Mouse (Mus musculus): ENCODE data around the gene Baiap2l1.

Baiap2l1 gene

GRCm38 (mm10) chr5:144286591-144287266 is 71.2 kb downstream of the Baiap2l1 start:
- no peak for DNase-seq (ENCODE audit: low read depth, low spot score)

- DNase-seq (ENCODE audit: low read depth, low spot score): no peak
Observed at GRCm38 (mm10) chr5:144284599-144284998, 73.3 kb downstream of the Baiap2l1 start.

- peak; percentile 25 for DNase-seq (ENCODE audit: low read depth, low spot score)
Observed at GRCm38 (mm10) chr5:144283551-144284031, 74.3 kb downstream of the Baiap2l1 start.

DNA sequence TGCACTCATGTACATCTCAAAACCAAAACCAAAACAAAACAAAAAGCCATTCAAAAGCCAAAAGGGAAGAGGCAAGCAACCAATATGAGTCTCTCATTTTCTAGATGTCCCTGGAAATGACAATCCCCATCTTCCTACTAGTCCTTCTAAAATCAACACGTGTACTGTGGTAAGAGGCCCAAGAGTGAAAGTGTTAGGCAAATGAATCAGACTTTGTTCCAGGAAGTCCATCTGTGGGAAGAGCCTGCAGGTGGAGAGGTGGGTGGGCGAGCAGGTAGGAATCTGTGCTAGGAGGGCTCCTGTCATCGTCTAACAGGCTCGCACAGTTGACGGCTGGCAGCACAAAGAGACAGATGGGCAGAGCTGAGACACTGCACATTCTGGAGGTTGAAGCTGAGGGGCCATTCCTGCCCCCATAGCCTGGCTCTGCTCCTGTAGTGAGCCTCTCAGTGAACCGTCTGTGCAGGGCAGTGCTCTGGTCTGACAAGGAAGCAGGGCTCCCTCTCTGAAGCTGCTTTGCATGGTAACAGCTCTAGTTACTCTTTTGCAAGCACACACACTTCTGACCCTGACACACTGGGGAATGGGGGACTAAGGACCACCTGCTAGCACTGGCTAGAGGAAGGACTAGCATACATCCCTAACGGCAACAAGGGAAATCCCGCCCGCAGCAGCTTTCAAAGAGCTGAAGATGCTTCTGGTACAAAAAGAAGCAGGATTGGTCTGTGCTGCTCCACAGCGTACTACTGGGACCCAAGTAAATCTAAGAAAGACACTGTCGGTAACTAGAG is 75.2 kb downstream of the Baiap2l1 start:
- DNase-seq (ENCODE audit: low read depth, low spot score): no peak

DNA sequence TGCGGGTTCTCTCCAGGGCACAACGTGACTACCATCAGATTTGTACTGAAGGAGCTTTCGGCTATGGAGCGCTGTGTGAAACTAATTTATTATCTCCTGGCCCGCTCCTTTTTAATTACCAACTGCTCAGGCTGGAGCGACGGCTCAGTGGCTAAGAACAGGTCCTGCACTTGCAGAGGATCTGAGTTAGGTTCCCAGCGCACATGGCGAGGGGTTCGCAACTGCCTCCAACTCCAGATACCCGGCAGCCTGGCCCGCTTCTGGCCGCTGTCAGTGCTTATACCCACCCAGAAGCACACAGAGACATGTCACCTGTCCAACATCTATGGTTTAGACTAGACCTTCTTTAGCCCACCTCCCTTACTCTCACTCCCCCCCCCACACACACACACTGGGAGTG is 78.0 kb downstream of the Baiap2l1 start:
- no peak for DNase-seq (ENCODE audit: low read depth, low spot score)

DNA sequence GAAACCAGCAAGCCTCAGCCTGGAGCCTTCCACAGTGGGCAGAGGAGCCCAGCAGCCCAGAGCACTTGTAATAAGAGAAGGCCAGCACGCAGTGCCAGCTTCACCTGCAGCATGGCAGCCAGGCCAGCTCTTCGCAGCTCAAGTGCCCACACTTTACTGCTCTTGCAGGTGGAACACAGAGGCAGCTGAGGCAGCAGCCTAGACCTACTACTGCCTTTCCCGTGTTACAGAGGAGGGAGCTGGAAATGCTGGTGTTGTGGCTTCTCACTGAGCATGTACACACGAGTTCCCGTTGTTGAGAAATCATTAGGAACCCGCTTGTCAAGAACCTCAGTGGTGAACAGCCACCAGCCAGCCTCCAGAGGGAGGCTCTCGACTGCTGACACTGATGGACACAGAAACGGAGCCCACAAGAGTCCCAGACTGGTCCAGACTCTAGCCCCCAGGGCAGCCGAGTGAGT is 78.8 kb downstream of the Baiap2l1 start:
- DNase-seq (ENCODE audit: low read depth, low spot score): no peak

DNA sequence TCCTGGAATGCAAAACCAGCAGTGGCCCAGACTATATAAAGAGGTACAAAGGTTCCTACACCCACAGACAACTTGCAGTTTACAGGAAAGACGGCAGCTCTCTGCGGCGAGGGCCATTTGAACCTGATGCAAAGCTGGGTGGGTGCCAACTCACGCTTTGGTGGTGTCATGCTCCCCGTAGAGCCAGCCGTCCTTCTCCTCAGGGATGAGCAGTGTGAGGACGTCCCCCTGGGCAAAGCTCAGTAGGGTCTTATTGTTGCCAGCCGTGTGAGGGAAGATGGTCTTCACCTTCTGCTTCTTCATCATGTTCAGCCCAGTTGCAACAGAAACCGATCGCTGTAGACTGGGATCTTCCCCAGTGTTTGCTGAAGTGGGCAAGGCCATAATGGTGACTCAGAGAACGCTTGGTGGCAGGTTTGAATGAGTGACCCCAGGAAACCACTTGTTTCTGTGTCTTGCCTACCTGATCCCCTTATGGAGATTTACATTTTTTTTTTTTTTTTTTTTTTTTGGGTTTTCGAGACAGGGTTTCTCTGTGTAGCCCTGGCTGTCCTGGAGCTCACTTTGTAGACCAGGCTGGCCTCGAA is 79.4 kb downstream of the Baiap2l1 start:
- no peak for DNase-seq (ENCODE audit: low read depth, low spot score)

- DNase-seq (ENCODE audit: low read depth, low spot score): no peak
Observed at GRCm38 (mm10) chr5:144276898-144277630, 80.8 kb downstream of the Baiap2l1 start.

- DNase-seq (ENCODE audit: low read depth, low spot score): no peak
Observed at GRCm38 (mm10) chr5:144274904-144275303, 83.0 kb downstream of the Baiap2l1 start.

GRCm38 (mm10) chr5:144271772-144272171 is 86.1 kb downstream of the Baiap2l1 start:
- no peak for DNase-seq (ENCODE audit: low read depth, low spot score)

DNA sequence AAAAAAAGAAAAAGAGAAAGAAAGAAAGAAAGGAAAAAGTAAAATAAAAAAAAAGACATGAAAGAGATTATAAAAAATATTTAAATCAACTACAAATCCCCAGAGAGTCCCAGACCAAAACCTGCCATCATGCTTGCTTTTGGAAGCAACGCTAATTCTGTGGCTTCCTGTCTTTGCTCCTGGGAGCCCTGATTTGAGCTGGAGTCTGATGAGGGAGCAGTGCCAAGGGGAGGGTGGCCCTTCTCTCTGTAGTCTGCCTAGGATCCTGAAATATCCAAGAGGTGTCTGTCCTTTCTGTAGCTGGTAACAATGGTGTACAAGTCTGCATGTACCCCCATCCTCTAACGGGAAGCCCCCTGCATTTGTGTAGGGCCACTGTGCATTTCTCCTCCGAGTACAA is 86.8 kb downstream of the Baiap2l1 start:
- no peak for DNase-seq (ENCODE audit: low read depth, low spot score)

GRCm38 (mm10) chr5:144270420-144270819 is 87.5 kb downstream of the Baiap2l1 start:
- DNase-seq (ENCODE audit: low read depth, low spot score): no peak

- DNase-seq (ENCODE audit: low read depth, low spot score): no peak
Observed at GRCm38 (mm10) chr5:144269926-144270325, 88.0 kb downstream of the Baiap2l1 start.

- peak; percentile 91 for DNase-seq (ENCODE audit: low read depth, low spot score)
Observed at GRCm38 (mm10) chr5:144267535-144268241, 90.2 kb downstream of the Baiap2l1 start.

GRCm38 (mm10) chr5:144263496-144263895 is 94.4 kb downstream of the Baiap2l1 start:
- no peak for DNase-seq (ENCODE audit: low read depth, low spot score)

DNA sequence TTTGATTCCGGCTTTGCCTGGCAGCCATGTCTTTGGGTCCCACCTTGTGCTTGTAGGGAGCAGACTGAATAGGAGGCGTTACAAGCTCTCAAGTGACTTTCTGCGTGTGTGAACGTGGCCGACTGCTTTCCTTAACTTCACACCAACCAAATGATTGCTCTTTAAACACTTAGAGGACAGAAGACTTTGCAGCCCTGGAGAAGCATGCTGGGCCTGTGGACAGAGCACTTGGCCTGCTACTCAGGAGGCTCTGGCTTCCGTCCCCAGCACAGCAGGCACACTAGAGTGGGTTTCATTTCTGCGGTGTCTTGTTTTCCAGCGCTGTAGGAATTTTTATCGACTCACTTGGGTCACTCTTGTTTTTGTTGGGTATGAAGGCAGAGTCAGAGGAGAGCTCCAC is 94.8 kb downstream of the Baiap2l1 start:
- DNase-seq (ENCODE audit: low read depth, low spot score): no peak

DNA sequence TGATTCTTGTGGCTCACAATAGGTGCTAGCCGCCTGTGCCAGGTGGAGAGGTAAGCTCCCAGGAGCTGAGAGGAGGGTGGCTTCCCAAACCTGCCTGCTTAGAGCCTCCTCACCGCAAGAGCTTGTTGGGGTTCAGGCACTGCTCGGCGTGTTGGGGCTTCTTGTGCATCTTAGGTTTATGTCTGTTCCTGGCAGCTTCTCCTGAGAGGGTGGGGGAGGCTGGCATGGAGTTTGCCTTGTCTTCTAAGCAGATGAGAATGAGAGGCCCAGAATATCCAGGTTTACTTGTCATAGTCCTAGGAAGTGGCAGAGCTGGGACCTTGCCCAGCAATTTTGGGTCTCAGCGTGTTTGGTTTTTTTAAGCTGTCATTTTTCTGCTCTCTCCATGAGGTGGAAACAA is 96.1 kb downstream of the Baiap2l1 start:
- no peak for DNase-seq (ENCODE audit: low read depth, low spot score)

DNA sequence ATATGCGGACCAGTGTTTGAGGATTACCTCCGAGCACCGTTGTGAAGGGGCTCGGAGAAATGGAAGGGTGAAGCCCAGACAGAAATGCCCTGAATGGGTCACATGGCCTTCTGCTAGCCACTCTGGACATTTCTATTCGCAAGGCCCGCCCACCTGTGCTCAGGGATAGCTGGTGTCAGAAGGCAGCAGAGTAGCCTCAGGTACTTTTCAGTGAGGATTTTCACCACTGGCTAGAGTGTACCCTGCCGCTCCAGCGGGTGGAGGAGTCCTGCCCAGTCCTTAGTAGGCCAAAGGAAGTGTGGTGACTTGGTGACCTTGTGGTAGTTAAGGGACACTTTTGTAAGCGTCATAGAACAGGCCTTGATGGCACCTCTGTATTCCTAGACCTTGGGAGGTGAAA is 96.6 kb downstream of the Baiap2l1 start:
- no peak for DNase-seq (ENCODE audit: low read depth, low spot score)

DNA sequence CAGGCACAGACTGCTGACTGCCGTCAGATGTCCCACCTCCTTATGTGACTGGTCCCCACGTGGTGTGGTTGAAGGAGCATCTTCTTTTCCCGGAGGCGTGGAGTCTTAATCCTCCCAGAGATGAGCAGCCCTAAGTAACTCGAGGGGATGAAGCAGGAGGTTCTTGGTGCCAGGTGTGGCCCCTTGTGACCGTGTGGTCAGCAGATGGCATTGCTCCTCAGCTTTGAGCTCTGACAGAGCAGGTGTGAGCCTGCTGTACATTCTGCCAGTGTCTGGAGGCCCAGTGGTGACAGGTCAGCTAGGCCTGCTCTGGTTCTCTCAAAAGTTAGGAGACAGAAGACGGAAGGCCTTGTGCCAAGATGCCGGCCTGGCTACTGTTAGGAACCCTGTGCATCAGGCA is 97.4 kb downstream of the Baiap2l1 start:
- no peak for DNase-seq (ENCODE audit: low read depth, low spot score)

DNA sequence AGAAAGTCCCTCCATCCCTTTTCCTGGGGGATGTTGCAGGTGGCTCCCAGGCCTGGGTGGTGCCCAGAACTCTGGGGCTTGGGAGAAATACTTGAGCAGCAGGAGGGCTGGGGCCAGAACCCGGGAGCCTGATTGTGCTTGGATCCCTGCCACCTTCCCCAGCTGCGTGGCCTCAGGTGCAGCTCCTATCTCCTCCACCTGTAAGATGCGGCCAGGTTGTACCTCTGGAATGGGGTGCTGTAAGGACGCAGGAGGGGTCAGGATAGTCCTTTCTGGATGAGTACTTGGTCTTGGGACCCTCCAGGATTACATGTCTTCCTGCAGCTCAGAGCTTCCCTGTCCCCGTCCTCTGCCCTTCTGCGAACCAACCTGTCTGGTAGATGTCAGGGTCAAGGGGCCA is 98.7 kb downstream of the Baiap2l1 start:
- DNase-seq (ENCODE audit: low read depth, low spot score): no peak

GRCm38 (mm10) chr5:144258687-144259086 is 99.2 kb downstream of the Baiap2l1 start:
- DNase-seq (ENCODE audit: low read depth, low spot score): no peak
